Mouse (Mus musculus): Measurements from ENCODE around the gene Tmcc3.
"Not testable (repeated sequence)": the region's sequence is repeated elsewhere in the genome, so short reads cannot be mapped to it uniquely, and the experiment has no call there.

Gene Tmcc3

GRCm38 (mm10) chr10:94505248-94505772, 193.6 kb downstream of the Tmcc3 start:
- in situ Hi-C loops (cut with MboI; ENCODE audit: low sequenced_read_pairs) = no loop called here

GRCm38 (mm10) chr10:94508863-94509262, 197.1 kb downstream of the Tmcc3 start:
- in situ Hi-C loops (cut with MboI; ENCODE audit: low sequenced_read_pairs) = no loop called here

- in situ Hi-C loops (cut with MboI; ENCODE audit: low sequenced_read_pairs) = no loop called here
Measured at GRCm38 (mm10) chr10:94512771-94513170, 201.0 kb downstream of the Tmcc3 start.

GRCm38 (mm10) chr10:94514091-94514505, 202.3 kb downstream of the Tmcc3 start:
- in situ Hi-C loops (cut with MboI; ENCODE audit: low sequenced_read_pairs) = no loop called here

GRCm38 (mm10) chr10:94514506-94515178, 202.9 kb downstream of the Tmcc3 start:
- in situ Hi-C loops (cut with MboI; ENCODE audit: low sequenced_read_pairs) = no loop called here

- in situ Hi-C loops (cut with MboI; ENCODE audit: low sequenced_read_pairs) = no loop called here
Measured at GRCm38 (mm10) chr10:94515179-94515545, 203.4 kb downstream of the Tmcc3 start.

- in situ Hi-C loops (cut with MboI; ENCODE audit: low sequenced_read_pairs) = no loop called here
Measured at GRCm38 (mm10) chr10:94515583-94515982, 203.8 kb downstream of the Tmcc3 start.

- in situ Hi-C loops (cut with MboI; ENCODE audit: low sequenced_read_pairs) = no loop called here
Measured at GRCm38 (mm10) chr10:94519887-94520286, 208.1 kb downstream of the Tmcc3 start.

GRCm38 (mm10) chr10:94520306-94521106, 208.8 kb downstream of the Tmcc3 start:
- in situ Hi-C loops (cut with MboI; ENCODE audit: low sequenced_read_pairs) = no loop called here

- in situ Hi-C loops (cut with MboI; ENCODE audit: low sequenced_read_pairs) = no loop called here
Measured at GRCm38 (mm10) chr10:94521107-94521401, 209.3 kb downstream of the Tmcc3 start.

GRCm38 (mm10) chr10:94521776-94522175, 210.0 kb downstream of the Tmcc3 start:
- in situ Hi-C loops (cut with MboI; ENCODE audit: low sequenced_read_pairs) = no loop called here

GRCm38 (mm10) chr10:94523297-94523696, 211.5 kb downstream of the Tmcc3 start:
- in situ Hi-C loops (cut with MboI; ENCODE audit: low sequenced_read_pairs) = no loop called here

GRCm38 (mm10) chr10:94523711-94524156, 212.0 kb downstream of the Tmcc3 start:
- in situ Hi-C loops (cut with MboI; ENCODE audit: low sequenced_read_pairs) = no loop called here

- in situ Hi-C loops (cut with MboI; ENCODE audit: low sequenced_read_pairs) = no loop called here
Measured at GRCm38 (mm10) chr10:94524966-94525365, 213.2 kb downstream of the Tmcc3 start.

GRCm38 (mm10) chr10:94525784-94526183, 214.0 kb downstream of the Tmcc3 start:
- in situ Hi-C loops (cut with MboI; ENCODE audit: low sequenced_read_pairs) = no loop called here

GRCm38 (mm10) chr10:94526834-94527233, 215.1 kb downstream of the Tmcc3 start:
- in situ Hi-C loops (cut with MboI; ENCODE audit: low sequenced_read_pairs) = no loop called here

- in situ Hi-C loops (cut with MboI; ENCODE audit: low sequenced_read_pairs) = no loop called here
Measured at GRCm38 (mm10) chr10:94527248-94527647, 215.5 kb downstream of the Tmcc3 start.

GRCm38 (mm10) chr10:94530079-94530478, 218.3 kb downstream of the Tmcc3 start:
- in situ Hi-C loops (cut with MboI; ENCODE audit: low sequenced_read_pairs) = no loop called here

GRCm38 (mm10) chr10:94531482-94531881, 219.7 kb downstream of the Tmcc3 start:
- in situ Hi-C loops (cut with MboI; ENCODE audit: low sequenced_read_pairs) = no loop called here

- in situ Hi-C loops (cut with MboI; ENCODE audit: low sequenced_read_pairs) = no loop called here
Measured at GRCm38 (mm10) chr10:94533081-94533724, 221.5 kb downstream of the Tmcc3 start.

GRCm38 (mm10) chr10:94538623-94539022, 226.9 kb downstream of the Tmcc3 start:
- in situ Hi-C loops (cut with MboI; ENCODE audit: low sequenced_read_pairs) = not testable (repeated sequence)

- in situ Hi-C loops (cut with MboI; ENCODE audit: low sequenced_read_pairs) = no loop called here
Measured at GRCm38 (mm10) chr10:94540241-94540640, 228.5 kb downstream of the Tmcc3 start.
